Mouse (Mus musculus) T-cell, adult 2 months (primary cell): ENCODE measurements around the gene Trim10.

Experiments used
- DNase-seq: peaks from one replicate; pipeline ENCODE4 v3.0.0; 2022; ENCODE audit warnings: low spot score

The Trim10 gene

DNA sequence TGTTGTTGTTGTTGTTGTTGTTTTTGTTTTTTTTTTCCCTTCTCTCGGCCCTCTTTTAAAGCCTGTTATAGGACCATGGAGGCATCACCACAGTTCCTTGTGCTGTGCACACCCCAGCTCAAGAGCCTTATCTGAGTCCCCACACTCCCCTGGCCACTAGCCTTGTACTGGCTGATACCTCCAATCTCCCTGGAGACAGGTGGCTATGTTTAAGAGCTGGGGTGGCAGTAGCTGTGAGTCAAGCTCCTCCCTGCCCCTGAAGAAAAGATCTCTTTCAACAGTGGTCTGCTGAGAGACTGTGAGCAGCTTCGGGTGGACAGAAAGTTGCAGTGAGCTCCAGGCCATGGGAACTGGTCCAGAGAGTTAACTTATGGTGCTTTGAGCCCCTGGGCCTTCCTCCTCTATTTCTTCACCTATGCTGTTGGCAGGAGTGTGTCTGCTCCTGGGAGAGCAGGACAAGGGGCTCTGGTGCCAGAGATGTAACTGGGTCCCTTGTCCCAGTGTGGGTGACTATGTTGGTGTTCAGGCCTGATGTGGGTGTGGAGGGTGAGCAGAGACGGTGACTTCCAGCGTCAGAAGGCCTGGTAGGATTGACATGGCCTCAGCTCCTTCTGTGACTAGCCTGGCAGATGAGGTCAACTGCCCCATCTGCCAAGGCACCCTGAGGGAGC, at the start of gene Trim10:
TSS of gene Trim10 (plus strand) at position 291 of the 671 bp plus-strand sequence.
- no peak for DNase-seq

- peak; percentile 59 for DNase-seq
These were observed 45.4 kb upstream of the Trim10 start for GRCm38 (mm10) chr17:36824005-36824404.

- peak; percentile 61 for DNase-seq
These were observed 43.8 kb upstream of the Trim10 start for GRCm38 (mm10) chr17:36825525-36825924.

GRCm38 (mm10) chr17:36826002-36826401, 43.4 kb upstream of the Trim10 start:
- DNase-seq, result peak; percentile 82

DNA sequence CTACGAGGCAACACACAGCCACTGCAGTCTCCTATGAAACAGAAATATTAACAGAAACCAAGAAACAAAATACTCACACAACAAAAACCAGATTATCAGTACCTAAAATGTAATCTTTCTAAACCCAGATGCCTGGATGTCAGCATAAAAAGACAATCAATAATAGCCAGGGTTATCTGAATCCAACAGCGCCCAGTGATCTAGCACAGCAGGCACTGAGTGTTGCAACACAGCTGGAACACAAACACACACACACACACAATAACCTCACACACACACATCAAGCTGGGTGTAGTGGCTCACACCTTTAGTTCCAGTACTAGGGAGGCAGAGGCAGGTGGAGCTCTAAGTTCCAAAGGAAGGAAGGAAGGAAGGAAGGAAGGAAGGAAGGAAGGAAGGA, 40.9 kb upstream of the Trim10 start:
- DNase-seq, result no peak

DNA sequence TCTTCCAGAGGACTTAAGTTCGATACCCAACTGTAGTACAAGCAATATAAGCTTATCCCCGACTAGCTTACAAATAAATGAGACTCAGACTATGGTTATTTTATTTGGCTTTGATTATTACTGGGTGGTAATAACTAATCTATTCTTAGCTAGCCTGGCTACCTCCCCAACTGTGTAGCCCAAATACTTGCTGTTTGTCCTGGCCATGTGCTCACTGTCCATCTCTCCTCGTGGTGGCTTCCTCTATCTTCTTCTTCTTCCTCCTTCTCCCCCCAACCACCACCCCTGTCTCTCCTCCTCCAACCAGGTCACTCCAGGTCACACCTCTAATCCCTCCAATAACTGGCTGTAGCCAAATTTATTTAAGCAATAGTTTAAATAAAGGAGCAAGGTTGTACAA, 38.9 kb upstream of the Trim10 start:
- DNase-seq, result no peak

- DNase-seq, result no peak
These were observed 36.7 kb upstream of the Trim10 start for GRCm38 (mm10) chr17:36832694-36833093.

DNA sequence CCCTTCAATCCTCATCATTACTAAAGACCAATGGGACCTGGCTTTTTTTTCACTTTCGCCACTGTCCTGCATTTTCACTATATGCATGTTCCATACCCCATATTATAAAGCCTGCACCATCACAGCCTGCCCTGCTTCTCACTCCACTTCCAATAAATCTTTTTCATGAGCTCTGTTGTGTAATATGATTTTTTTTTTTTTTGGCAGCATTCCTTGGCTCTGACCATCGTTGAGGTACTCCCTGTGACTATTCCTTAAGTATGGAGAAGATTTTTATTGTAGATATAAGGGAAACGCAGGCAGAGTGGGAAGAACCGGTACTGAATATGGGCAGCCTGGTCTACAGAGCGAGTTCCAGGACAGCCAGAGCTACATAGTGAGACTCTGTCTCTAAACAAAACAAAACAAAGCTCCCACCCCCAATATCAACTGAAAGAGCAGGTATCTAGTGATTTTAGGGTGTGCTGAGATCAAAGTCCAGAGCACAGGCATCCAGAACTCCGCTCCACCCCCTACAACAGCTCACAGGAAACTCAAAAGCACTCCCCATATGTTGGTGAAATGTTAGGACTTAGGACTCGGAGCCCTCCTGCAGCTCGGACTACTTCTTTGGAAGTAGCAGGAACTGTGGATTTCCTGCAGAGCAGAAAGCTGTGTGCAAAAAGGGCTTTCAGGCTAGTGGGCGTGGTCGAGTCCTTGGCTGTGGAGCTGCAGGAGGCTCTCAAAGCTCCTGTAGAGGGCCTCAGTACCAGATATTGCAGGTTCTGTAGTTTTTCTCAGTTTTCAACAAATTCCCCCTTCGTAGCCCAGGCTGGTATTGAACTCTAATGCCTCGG, 33.6 kb upstream of the Trim10 start:
- peak; percentile 67 for DNase-seq

DNA sequence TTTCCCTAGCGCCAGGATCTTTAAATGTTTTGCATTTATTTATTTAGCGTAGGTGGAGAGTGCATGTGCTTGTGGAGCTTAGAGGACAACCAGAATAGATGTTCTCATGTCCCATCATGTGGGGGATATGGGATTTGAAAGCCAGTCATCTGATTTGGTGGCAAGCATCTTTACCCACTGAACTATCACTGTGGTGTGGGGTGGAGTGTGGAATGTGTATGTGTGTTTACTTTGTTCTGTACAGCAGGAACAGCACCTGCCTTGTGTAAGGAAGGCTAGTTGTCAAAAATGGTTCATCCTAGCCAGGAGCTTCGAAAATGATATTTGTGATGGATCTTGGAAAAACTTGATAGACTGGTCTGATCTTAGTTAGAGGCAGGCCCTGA, 33.0 kb upstream of the Trim10 start:
- DNase-seq, result no peak

- DNase-seq, result peak; percentile 97
These were observed 32.3 kb upstream of the Trim10 start, which contains the start of gene Trim26 for GRCm38 (mm10) chr17:36836874-36837647. Gene Trim26 (plus strand): TSS chr17:36837134.

GRCm38 (mm10) chr17:36839001-36839400, 30.4 kb upstream of the Trim10 start:
- no peak for DNase-seq

DNA sequence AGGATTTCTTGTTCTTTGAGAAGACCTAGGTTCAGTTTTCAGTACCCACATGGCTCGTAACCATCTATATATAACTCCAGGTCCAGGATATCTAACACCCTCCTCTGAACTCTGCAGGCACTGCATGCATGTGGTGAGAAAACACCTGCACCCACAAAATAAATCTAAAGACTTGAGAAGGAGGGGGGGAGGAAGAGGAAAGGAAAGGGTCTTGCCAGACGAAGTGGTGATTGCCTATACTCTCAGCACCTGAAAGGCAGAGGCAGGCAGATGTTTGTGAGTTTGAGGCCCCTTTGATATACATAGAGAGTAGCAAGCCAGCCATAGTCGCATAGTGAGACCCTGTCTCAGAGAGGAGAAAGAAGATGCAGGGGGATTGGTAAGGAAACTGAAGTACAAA, 29.4 kb upstream of the Trim10 start:
- DNase-seq, result no peak

GRCm38 (mm10) chr17:36840961-36841445, 28.4 kb upstream of the Trim10 start:
- DNase-seq, result no peak

DNA sequence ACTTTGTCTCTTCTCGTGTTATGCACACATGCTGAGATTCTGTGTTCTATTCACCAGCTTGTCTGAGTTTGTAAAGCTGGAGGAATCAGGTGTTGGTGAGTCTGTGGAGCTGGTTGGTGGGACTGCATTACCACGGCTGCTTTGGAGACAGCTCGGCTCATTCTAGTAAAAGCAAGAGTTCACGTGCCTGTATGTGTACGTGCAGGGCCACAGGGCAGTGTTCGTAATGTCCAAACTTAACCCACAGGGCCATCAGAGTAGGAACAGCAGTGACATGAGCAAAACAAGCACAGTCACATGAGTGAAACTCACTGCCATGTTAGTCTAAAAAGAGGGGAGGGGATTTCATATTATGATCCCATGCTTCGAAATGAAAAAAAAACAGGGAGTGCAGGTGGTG, 25.7 kb upstream of the Trim10 start:
- DNase-seq, result no peak

DNA sequence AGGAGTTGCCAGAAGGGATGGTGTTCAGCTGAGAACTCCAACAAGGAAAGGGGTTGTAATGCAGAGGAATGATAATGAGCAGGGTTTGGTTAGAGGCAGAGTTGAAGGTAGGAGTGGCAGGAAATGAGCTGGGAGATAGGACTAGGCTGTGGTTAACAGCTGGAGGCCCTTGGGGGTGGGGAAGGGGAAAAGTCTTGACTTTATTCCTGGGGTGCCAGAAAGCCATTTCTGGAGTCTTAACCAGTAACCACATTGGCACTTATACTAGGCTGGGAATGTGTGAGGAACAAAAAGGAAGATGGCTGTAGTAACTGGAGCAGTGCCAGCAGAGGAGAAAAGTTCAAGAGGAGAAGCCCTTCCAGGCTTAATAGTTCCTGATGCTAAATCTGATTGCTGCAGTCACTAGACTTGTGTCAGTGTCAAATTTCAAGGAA, 25.1 kb upstream of the Trim10 start:
- no peak for DNase-seq

GRCm38 (mm10) chr17:36844725-36845124, 24.6 kb upstream of the Trim10 start:
- DNase-seq, result no peak

DNA sequence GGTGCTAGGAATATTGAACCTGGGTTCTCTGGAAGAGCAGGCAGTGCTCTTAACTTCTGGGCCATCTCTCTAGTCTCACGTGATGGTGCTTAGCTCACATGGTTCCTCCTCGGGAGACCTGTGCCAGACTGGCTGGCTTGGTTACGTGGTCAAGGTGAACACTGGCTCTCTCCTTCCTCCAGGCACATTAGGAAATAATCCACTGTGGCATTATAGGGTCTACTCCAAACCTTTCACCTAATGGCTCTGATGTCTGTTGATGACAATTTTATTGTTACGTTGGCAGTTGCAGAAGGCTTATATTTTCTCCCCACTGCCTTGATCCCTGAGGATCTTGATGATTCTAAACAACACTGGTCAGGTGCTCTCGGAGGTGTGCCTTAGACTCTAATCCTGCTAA, 20.5 kb upstream of the Trim10 start:
- DNase-seq, result no peak

GRCm38 (mm10) chr17:36849992-36850391, 19.4 kb upstream of the Trim10 start:
- DNase-seq, result no peak

DNA sequence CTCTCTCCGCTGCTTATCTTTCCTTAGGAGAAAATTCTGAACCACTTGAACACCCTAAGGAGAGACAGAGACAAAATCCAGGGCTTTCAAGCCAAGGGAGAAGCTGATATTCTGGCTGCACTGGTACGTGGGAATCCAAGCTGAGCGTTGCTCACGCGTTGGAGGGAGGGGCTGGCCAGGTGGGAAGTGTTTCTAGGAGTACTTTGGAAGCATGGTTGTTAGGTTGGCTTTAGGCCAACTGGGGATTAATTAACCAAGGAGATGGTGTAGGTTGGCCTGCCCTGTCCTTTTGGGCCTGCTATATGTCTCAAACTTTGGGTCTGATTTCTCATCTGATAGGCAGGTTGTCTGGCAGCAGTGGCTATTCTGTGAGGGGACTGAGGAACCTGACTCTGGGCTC, 18.2 kb upstream of the Trim10 start:
- DNase-seq, result no peak

- DNase-seq, result no peak
These were observed 17.7 kb upstream of the Trim10 start for GRCm38 (mm10) chr17:36851627-36852026.

- DNase-seq, result no peak
These were observed 13.9 kb upstream of the Trim10 start for GRCm38 (mm10) chr17:36855484-36855883.

DNA sequence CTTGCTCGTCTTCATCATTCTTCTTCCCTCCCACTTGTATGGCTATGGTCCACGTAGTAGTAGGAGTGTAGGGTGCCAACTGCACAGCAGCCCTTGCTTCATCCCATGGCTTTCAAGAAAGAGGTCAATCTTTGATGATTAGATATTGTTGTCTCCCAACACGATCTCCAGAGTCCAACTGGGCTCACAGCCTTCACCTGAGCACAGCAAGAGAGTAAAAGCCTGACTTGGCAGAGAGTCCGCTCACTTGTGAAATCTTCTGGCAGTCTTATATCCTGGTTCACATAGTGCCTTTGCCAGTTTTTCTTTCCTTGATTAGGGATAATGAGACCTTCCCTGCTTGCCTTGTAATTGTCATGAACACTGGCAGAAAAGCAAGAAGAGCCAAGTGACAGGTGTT, 13.1 kb upstream of the Trim10 start:
- no peak for DNase-seq
